Mouse (Mus musculus): Measurements from ENCODE around the gene Nxnl1.

The Nxnl1 gene

GRCm38 (mm10) chr8:71511644-71512043, 54.8 kb downstream of the Nxnl1 start, which contains the start of gene Plvap:
Plvap (minus strand) TSS chr8:71511752.
- DNase-seq, result no peak
